Mouse (Mus musculus): Measurements from ENCODE around the gene Rexo1. TPM values are rescaled to one million over a fixed set of nuclear protein-coding genes. Genes with fewer than 3 reads are reported as not detected.

The Rexo1 gene
- polyA plus RNA-seq, 1 experiment from 2014 or later = 31.3 TPM

Small RNAs within 50 kb of the gene (microRNA-seq; reads per million reads assigned to microRNA genes)
- not detected for gene Mir6912

Other genes starting within 250 kb of the Rexo1 start
- 36.9 and 38.1 TPM in 2 replicates for gene 2310011J03Rik, start 241.0 kb downstream of the Rexo1 start, polyA plus RNA-seq (2015; fragmentation: Nextera tagmentation; extraction: Ambion mirVana)
- 2.5 and 2.6 TPM in 2 replicates for gene Pcsk4, start 232.1 kb downstream of the Rexo1 start, polyA plus RNA-seq (2015; fragmentation: Nextera tagmentation; extraction: Ambion mirVana)
- gene Reep6, start 231.6 kb downstream of the Rexo1 start, polyA plus RNA-seq (2015; fragmentation: Nextera tagmentation; extraction: Ambion mirVana) = 2.6 and 2.9 TPM in 2 replicates
- 0.32 and 0.61 TPM in 2 replicates for gene Adamtsl5, start 213.1 kb downstream of the Rexo1 start, polyA plus RNA-seq (2015; fragmentation: Nextera tagmentation; extraction: Ambion mirVana)
- gene Plk5, start 205.1 kb downstream of the Rexo1 start, polyA plus RNA-seq (2015; fragmentation: Nextera tagmentation; extraction: Ambion mirVana) = 2.2 and 2.7 TPM in 2 replicates
- 22.0 and 22.7 TPM in 2 replicates for gene Mex3d, start 173.9 kb downstream of the Rexo1 start, polyA plus RNA-seq (2015; fragmentation: Nextera tagmentation; extraction: Ambion mirVana)
- 281 and 295 TPM in 2 replicates for gene Mbd3, start 162.0 kb downstream of the Rexo1 start, polyA plus RNA-seq (2015; fragmentation: Nextera tagmentation; extraction: Ambion mirVana)
- gene Uqcr11, start 154.7 kb downstream of the Rexo1 start, polyA plus RNA-seq (2015; fragmentation: Nextera tagmentation; extraction: Ambion mirVana) = 551 and 574 TPM in 2 replicates
- gene Tcf3, start 127.9 kb downstream of the Rexo1 start, polyA plus RNA-seq (2015; fragmentation: Nextera tagmentation; extraction: Ambion mirVana) = 85.2 and 89.6 TPM in 2 replicates
- 0.23 and 0.61 TPM in 2 replicates for gene Onecut3, start 66.7 kb downstream of the Rexo1 start, polyA plus RNA-seq (2015; fragmentation: Nextera tagmentation; extraction: Ambion mirVana)
- 0.23 and 0.33 TPM in 2 replicates for gene Atp8b3, start 22.4 kb downstream of the Rexo1 start, polyA plus RNA-seq (2015; fragmentation: Nextera tagmentation; extraction: Ambion mirVana)
- gene Klf16, start 15.8 kb upstream of the Rexo1 start, polyA plus RNA-seq (2015; fragmentation: Nextera tagmentation; extraction: Ambion mirVana) = 8.0 and 8.5 TPM in 2 replicates
- gene Abhd17a, start 28.8 kb upstream of the Rexo1 start, polyA plus RNA-seq (2015; fragmentation: Nextera tagmentation; extraction: Ambion mirVana) = 118 and 120 TPM in 2 replicates
- 66.8 and 68.2 TPM in 2 replicates for gene Scamp4, start 41.3 kb upstream of the Rexo1 start, polyA plus RNA-seq (2015; fragmentation: Nextera tagmentation; extraction: Ambion mirVana)
- 4.5 and 6.4 TPM in 2 replicates for gene Adat3, start 41.3 kb upstream of the Rexo1 start, polyA plus RNA-seq (2015; fragmentation: Nextera tagmentation; extraction: Ambion mirVana)
- gene Gm49322, start 44.5 kb upstream of the Rexo1 start, polyA plus RNA-seq (2015; fragmentation: Nextera tagmentation; extraction: Ambion mirVana) = 3.2 and 4.5 TPM in 2 replicates
- 117 and 126 TPM in 2 replicates for gene Csnk1g2, start 61.3 kb upstream of the Rexo1 start, polyA plus RNA-seq (2015; fragmentation: Nextera tagmentation; extraction: Ambion mirVana)
- 83.4 and 87.5 TPM in 2 replicates for gene Btbd2, start 95.5 kb upstream of the Rexo1 start, polyA plus RNA-seq (2015; fragmentation: Nextera tagmentation; extraction: Ambion mirVana)
- 60.9 and 64.8 TPM in 2 replicates for gene Mknk2, start 116.6 kb upstream of the Rexo1 start, polyA plus RNA-seq (2015; fragmentation: Nextera tagmentation; extraction: Ambion mirVana)
- gene Mob3a, start 140.4 kb upstream of the Rexo1 start, polyA plus RNA-seq (2015; fragmentation: Nextera tagmentation; extraction: Ambion mirVana) = 52.6 and 55.1 TPM in 2 replicates
- gene Izumo4, start 140.6 kb upstream of the Rexo1 start, polyA plus RNA-seq (2015; fragmentation: Nextera tagmentation; extraction: Ambion mirVana) = 33.4 and 35.2 TPM in 2 replicates
- 98.9 and 103 TPM in 2 replicates for gene Ap3d1, start 180.7 kb upstream of the Rexo1 start, polyA plus RNA-seq (2015; fragmentation: Nextera tagmentation; extraction: Ambion mirVana)
- gene Dot1l, start 193.6 kb upstream of the Rexo1 start, polyA plus RNA-seq (2015; fragmentation: Nextera tagmentation; extraction: Ambion mirVana) = 22.0 and 23.1 TPM in 2 replicates
- 60.2 and 62.6 TPM in 2 replicates for gene Sf3a2, start 236.6 kb upstream of the Rexo1 start, polyA plus RNA-seq (2015; fragmentation: Nextera tagmentation; extraction: Ambion mirVana)
- 140 and 154 TPM in 2 replicates for gene Plekhj1, start 237.1 kb upstream of the Rexo1 start, polyA plus RNA-seq (2015; fragmentation: Nextera tagmentation; extraction: Ambion mirVana)
- 0.10 TPM in 2 replicates for gene Amh, start 243.7 kb upstream of the Rexo1 start, polyA plus RNA-seq (2015; fragmentation: Nextera tagmentation; extraction: Ambion mirVana)

All from forebrain, embryonic 15.5 days (tissue).